Mouse (Mus musculus): Measurements from ENCODE around the gene Zfp820. TPM values are rescaled to one million over a fixed set of nuclear protein-coding genes. Genes with fewer than 3 reads are reported as not detected.
A peak's percentile ranks its signal among the peaks of the same experiment; 100 is the strongest.
"Not testable (repeated sequence)": the region's sequence is repeated elsewhere in the genome, so short reads cannot be mapped to it uniquely, and the experiment has no call there.

The Zfp820 gene
- under 1 TPM; 0.71 to 0.82 TPM for total RNA-seq (2021)

- DNase-seq (ENCODE audit: extremely low spot score in 1 of 2, low spot score in 1 of 2), result peak; percentile 4 to 8
Observed at GRCm38 (mm10) chr17:21845545-21846321, at the start of gene Zfp820. Gene Zfp820, minus strand, starts transcription at chr17:21845772.

GRCm38 (mm10) chr17:21871256-21871655 is 25.7 kb upstream of the Zfp820 start:
- DNase-seq (ENCODE audit: extremely low spot score in 1 of 2, low spot score in 1 of 2), result no peak

DNA sequence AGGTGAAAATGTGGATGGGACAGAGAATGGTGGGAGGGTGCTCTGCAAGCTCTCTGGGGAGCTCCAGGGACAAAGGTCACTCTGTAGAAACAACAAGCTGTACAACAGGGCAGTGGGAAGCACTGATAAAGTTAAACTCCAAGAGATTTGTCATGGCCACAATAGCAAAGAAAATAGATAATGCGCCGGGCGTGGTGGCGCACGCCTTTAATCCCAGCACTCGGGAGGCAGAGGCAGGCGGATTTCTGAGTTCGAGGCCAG is 680 bp upstream of the Zfp820 start:
- not testable (repeated sequence) for DNase-seq (ENCODE audit: extremely low spot score in 1 of 2, low spot score in 1 of 2)

- DNase-seq (ENCODE audit: extremely low spot score in 1 of 2, low spot score in 1 of 2), result no peak
Observed at GRCm38 (mm10) chr17:21838510-21838909, 7.1 kb downstream of the Zfp820 start.

DNA sequence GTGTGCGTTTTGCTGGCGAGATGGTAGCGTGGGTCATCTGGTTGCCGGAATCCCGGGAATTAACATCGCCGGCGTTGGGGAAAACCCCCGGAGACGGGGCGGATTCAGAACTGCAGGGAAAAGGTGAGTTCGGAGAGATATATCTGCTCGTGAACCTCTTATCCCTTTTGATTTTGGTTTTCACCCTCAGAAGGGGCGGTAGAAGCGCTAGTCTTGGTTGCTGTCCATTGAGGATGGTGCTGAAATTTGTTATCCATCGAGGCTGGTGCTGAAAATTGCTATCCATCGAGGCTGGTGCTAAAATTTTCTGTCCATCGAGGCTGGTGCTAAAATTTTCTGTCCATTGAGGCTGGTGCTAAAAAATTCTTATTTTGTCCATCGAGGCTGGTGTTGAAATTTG is 44.2 kb downstream of the Zfp820 start:
- DNase-seq (ENCODE audit: extremely low spot score in 1 of 2, low spot score in 1 of 2), result not testable (repeated sequence)

- no peak for DNase-seq (ENCODE audit: extremely low spot score in 1 of 2, low spot score in 1 of 2)
Observed at GRCm38 (mm10) chr17:21792256-21792655, 53.3 kb downstream of the Zfp820 start.

DNA sequence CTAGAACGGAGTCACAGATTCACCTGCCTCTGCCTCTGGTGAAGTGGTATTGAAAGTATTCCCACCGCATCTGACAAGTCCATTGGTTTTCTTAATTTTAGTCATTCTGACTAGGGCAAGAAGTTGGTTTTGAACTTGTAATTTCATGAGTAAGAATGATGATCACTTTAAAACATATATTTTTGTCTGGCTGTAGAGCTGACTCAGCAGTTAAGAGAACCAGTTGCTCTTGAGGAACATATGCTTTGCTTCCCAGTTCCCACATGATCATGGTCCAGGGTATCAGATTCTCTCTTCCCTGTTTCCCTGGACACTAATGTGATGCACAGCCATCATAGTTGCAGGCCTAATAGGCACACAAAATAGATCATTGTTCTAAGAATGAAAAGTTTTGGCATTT is 75.2 kb downstream of the Zfp820 start:
- DNase-seq (ENCODE audit: extremely low spot score in 1 of 2, low spot score in 1 of 2), result no peak

Other genes with a start within 250 kb of the Zfp820 start
- 1 to 10 TPM; 8.9 to 9.8 TPM for gene Zfp983, start 195.1 kb downstream of the Zfp820 start, total RNA-seq (2021)
- gene Gm10226, start 153.9 kb downstream of the Zfp820 start, total RNA-seq (2021), result 1 to 10 TPM; 6.5 to 10.0 TPM
- gene Zfp760, start 138.0 kb downstream of the Zfp820 start, total RNA-seq (2021), result 1 to 10 TPM; 7.1 to 7.8 TPM
- gene Zfp229, start 115.0 kb downstream of the Zfp820 start, total RNA-seq (2021), result 1 to 10 TPM; 3.9 TPM
- gene Zfp995, start 64.2 kb upstream of the Zfp820 start, total RNA-seq (2021), result 1 to 10 TPM; 3.4 to 4.7 TPM
- gene Zfp942, start 116.7 kb upstream of the Zfp820 start, total RNA-seq (2021), result 10 to 100 TPM; 15.2 to 18.0 TPM
- 10 to 100 TPM; 18.5 to 21.9 TPM for gene Zfp943, start 116.8 kb upstream of the Zfp820 start, total RNA-seq (2021)

Measured in layer of hippocampus, postnatal 25 days (tissue).